Mouse (Mus musculus): ENCODE results near the gene Bik. TPM values are rescaled to one million over a fixed set of nuclear protein-coding genes. Genes with fewer than 3 reads are reported as not detected.
"Not testable (repeated sequence)": the region's sequence is repeated elsewhere in the genome, so short reads cannot be mapped to it uniquely, and the experiment has no call there.

Gene Bik
- total RNA-seq (2021), result not detected

DNA sequence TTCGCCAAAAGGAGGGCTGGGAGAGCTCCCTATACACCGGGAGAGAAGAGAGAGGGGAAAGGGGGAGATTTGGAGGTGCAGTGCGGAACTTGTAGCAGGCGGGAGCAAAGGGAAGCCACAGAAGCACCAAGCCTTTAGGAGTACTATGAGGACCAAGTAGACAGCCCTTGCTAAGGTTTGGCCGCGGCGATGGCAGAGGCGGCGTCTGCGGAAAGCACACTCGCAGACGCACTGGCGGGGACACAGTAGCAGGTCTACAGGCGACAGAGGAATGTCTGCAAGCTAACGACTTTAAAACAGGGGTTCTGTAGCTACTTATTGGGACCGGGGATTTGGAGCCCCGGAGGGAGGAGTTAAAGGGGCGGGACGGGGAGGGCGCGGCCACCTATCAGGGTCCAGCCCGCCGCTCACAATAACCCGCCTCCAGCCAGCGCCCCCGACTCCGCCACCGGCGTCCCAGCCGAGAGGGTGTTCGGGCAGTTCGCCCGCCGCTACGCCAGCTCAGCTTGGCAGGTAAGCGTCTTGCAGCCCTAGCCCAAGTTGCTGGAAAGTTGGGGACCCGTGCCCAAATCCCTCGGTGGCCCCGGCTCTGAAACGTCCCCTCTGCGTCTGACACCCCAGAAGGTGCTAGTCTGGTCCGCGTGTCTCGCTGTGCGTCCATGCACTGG lies at the start of gene Bik:
Gene Bik (plus strand): TSS at position 439 of the 668 bp plus-strand sequence.
- intact Hi-C loops (cut with DNase I), result no loop called here
- DNase-seq (ENCODE audit: low spot score in 2 of 2), result peak in 1 of 2 experiments; percentile 16

DNA sequence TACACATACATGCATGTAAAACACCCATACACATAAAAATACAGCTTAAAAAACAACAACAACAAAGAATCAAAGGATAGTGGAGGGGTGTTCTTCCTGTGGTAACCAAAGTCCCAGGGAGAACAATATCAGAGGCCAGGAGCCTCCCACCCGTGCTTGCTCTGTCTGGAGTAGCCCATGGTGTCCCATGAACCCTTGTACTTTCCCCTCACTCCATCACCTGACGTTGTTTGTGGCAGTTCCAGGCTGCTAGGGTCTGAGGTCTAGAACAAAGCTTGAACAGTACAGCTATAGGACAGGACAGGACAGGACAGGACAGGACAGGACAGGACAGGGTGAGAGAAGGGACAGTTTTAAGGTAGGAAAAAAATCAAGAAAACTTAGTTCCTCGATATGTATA lies 48.6 kb upstream of the Bik start:
- intact Hi-C loops (cut with DNase I), result no loop called here
- DNase-seq (ENCODE audit: low spot score in 2 of 2), result no peak

DNA sequence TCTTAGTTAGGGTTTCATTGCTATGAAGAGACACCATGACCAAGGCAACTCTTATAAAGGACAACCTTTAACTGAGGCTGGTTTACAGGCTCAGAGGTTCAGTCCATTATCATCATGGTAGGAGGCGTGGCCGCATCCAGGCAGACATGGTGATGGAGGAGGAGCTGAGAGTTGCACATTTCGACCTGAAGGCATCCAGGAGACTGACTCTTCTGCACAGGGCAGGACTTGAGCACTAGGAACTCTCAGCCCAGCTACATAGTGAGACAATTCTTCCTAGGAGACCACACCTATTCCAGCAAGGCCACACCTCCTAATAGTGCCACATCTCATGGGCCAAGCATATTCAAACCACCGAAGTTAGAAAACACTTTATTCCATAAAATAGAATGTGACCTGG lies 46.8 kb upstream of the Bik start:
- DNase-seq (ENCODE audit: low spot score in 2 of 2), result no peak
- intact Hi-C loops (cut with DNase I), result no loop called here

DNA sequence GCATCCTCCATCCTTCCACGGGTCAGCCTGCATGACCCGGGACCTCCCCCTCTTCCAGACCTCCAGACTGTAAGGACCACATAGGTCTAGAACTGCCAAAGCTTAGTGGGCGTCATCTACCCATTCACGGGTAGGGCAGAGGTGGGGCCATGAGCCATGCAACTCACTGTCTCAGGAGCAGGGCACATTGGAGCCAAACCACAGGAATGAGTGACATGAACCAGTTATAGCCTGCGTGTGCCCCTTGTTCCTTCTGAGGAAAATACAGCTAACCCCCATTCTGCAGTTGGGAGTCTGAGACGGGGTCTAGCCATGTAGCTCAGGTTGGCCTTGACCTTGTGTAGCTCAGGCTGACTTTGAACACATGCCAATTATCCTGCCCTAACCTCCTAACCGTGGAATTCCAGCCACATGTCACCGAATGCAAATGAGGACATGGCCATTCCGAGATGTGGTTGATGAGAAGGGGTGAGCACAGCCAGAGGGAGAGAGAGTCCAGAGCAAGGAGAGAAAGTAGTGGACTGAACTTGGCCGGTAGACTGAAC lies 45.4 kb upstream of the Bik start:
- DNase-seq (ENCODE audit: low spot score in 2 of 2), result no peak
- intact Hi-C loops (cut with DNase I), result no loop called here

DNA sequence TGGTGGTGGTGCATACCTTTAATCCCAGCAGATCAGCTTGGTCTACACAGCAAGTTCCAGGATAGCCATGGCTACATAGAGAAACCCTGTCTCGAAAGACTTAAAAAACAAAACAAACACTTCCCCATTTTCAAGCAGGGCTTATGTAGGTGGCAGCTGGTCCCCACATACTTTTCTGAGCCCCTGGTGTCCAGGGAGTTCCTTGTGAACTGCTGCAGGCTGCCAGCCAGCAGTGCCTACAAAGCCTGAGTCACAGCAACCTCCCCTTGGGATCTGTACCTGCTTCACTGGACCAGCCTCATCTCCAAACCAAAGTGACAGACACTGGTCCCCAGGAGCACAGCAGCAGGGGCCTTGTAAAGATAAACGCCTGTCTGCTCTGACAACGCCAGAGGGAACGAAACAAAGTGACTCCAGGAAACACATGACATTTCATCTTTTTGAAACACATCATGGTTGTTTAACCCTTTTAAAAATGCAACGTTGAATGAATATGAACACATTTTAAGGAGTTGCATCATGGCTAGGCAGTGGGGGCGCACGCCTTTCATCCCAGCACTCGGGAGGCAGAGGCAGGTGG lies 43.9 kb upstream of the Bik start:
- intact Hi-C loops (cut with DNase I), result no loop called here
- DNase-seq (ENCODE audit: low spot score in 2 of 2), result no peak

DNA sequence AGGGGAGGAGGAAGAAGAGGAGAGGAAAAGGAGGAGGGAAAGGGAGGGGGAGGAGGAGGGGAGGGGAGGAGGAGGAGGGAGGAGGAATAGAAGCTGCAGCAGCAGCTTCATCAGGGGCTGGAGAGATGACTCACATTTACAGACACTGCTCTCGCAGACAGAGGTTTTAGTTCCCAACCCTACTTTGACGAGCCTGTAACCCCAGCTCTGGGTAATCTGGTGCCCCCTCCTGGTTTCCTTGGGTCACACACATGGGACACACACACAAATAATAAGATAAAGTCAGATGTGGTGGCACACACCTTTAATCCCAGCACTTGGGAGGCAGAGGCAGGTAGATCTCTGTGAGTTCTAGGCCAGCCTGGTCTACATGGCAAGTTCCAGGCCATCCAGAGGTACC lies 43.2 kb upstream of the Bik start:
- no peak for DNase-seq (ENCODE audit: low spot score in 2 of 2)
- intact Hi-C loops (cut with DNase I), result no loop called here

DNA sequence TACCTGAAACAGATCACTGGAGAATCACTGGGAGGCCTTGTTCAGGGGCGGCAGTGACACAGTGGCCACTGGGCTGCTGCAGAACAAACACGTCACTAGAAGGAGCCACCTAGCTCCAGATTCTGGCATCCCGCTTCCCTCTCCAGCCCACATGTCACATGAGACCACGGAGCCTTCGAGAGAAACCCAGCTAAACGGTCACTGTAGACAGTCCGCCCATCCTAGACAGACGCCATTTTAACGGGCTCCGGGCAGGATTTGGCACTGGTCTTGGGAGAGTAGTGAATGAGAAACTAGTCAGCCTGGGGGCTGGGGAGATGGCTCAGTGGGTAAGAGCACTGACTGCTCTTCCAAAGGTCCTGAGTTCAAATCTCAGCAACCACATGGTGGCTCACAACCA lies 42.4 kb upstream of the Bik start:
- no peak for DNase-seq (ENCODE audit: low spot score in 2 of 2)
- intact Hi-C loops (cut with DNase I), result no loop called here

DNA sequence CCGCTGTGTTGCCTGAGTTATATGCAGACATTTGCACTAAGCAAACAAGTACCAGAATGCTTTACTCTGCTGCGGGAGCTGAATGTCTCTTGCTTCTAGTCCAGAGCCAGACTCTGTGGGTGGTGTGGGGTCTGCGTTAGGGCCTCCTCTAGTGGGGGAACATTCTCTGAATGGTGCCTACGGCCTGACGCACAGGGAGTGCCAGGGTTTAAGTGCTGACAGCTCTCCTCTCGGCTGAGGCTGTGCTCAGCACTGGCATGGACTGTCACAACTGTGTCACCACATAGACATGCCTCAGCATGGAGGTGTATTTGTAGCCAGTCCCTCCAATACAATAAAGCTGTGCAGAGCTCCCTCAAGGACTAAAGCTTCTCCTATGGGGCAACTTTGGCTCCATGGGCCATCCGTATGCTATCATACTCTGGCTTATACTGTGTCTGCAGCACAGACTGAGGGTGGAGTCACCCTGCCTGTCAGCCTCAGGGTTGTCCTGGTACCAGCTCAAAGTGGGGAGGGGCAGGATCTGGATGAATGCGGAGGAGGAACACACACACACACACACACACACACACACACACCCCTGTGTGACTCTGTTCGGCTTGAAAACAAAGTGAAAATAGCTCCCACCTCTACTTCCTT lies 39.1 kb upstream of the Bik start:
- intact Hi-C loops (cut with DNase I), result no loop called here
- peak; percentile 15 to 59 for DNase-seq (ENCODE audit: low spot score in 2 of 2)

DNA sequence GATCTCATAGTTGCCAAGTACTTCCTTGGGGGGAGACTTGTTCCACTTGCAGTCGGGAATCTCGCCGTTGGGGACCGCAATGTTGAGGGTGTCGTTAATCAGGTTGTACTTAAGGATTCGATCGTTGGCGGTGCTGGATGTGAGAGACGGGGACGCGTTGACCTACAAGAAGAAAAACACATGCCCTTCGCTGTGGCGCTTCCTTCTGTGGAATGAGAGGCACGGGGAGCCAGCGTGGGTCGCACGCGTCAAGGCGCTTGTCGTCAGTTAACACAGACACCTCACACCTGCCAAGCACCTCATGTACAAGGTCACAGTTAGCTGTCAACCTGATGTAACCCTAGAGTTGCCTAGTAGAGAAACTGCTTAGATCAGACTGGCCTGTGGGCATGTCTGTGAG lies 37.2 kb upstream of the Bik start:
- no peak for DNase-seq (ENCODE audit: low spot score in 2 of 2)
- intact Hi-C loops (cut with DNase I), result no loop called here

DNA sequence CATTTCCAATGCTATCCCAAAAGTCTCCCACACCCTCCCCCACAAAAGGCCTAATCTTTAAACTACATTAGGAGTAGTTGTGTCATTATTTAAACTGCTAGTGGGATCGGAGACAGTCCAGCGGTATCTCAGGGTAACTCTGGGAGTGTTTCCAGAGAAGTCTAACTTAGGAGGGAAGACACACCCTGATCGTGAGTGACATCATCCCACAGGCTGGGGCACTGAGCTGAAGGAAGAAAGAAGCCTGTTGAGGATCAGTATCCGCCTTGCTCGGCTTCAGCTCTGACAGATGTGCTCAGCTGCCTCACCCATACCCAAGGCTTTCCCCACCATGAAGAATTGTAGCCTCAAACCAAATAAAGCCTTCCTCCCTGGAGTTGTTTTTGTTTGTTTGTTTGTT lies 34.8 kb upstream of the Bik start:
- DNase-seq (ENCODE audit: low spot score in 2 of 2), result no peak
- intact Hi-C loops (cut with DNase I), result no loop called here

DNA sequence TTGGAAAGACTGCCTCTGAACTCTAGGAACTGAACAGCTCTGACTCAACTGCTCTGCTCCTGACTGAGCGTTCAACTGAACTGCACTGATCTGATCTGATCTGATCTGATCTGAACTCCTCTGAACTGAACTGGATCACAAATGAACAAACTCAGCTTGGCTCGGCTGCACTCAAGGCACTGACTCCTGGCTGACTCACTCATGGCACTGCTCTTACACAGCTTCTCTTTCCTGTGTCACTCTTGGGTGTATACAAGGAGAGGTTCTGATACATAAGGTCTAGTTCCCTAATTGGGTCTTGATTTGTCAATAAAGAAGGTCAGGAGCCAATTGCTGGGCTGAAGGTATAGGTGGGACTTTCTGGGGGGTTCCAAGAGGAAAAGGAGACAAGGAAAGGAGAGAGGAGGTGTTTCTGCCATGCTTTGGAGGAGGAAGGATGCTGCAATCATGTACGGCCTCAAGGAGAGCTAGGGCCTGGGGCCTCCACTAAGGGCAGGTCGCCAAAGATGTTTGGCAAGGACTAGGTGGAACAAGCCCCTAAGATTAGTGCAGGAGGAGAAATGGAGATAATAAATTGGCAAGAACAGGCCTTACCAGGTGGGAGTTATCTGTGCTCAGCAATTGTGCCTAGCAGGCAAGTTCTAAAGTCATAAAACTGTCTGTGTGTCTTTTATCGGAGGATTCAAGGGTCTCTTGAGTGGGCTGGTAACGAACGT lies 32.6 kb upstream of the Bik start:
- intact Hi-C loops (cut with DNase I), result no loop called here

DNA sequence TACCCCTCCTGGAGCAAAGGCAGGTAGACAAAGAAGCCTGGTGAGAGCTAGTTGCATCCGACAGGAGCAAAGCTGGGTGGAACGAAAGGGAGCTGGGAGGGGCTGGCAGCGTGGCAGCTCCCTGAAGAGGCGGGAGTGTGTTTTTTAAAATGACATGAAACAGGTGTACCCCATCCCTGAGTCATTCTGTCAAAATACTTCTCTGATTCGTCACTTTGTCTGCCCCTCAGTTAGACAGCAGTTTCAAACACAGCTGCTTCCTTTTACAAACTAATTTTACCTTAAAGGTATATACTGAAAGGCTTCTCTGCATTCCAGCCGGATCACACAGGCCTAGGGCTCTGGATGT lies 32.1 kb upstream of the Bik start:
- intact Hi-C loops (cut with DNase I), result no loop called here

More for the DNA sequence above, 32.6 kb upstream of the Bik start:
- no peak for DNase-seq (ENCODE audit: low spot score in 2 of 2)

DNA sequence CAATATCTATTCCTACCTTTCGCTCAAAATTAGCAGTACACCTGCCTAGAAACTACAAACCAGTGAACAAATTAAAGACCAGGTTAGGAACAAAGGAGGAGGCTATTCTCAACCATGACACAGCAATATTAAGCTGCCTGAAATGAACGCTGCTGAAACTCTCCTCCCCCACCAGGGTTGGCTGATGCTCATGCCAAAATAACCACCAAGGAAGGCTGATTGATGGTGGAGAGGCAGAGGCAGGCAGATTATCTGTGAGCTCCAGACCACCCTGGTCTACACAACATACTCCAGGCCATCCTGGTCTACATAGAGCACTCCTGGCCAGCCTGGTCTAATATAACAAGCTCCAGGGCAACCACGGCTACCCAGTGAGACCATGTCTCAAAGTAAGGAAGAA lies 31.5 kb upstream of the Bik start:
- DNase-seq (ENCODE audit: low spot score in 2 of 2), result no peak
- intact Hi-C loops (cut with DNase I), result no loop called here

More for the DNA sequence above, 32.1 kb upstream of the Bik start:
- DNase-seq (ENCODE audit: low spot score in 2 of 2), result no peak

DNA sequence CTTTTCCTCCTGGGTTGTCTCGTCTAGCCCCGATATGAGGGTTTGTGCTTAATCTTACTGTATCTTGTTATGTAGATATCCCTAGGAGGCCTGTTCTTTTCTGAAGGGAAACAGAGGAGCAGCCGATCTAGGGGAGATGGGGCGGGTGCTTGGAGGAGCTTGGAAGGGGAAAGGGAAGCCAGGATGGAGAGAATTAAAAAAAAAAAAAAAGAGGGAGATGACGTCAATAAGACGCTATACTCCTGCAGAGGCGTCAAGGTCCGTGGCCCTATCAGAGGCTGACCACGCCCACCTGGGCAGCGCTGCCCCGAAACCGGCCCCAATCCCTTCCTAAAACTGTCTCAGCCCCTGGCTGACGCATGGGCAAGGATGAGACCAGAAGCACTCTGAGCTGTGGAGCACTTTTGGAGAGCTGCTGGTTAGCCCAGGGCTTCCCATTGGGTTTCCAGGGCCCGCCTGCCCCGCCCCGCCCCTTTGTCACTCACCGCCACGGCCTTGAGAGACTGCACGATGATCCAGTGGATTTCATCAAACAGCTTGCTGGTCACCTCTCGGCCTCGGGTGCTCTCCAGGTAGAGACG lies 30.8 kb upstream of the Bik start:
- intact Hi-C loops (cut with DNase I), result no loop called here
- no peak for DNase-seq (ENCODE audit: low spot score in 2 of 2)

DNA sequence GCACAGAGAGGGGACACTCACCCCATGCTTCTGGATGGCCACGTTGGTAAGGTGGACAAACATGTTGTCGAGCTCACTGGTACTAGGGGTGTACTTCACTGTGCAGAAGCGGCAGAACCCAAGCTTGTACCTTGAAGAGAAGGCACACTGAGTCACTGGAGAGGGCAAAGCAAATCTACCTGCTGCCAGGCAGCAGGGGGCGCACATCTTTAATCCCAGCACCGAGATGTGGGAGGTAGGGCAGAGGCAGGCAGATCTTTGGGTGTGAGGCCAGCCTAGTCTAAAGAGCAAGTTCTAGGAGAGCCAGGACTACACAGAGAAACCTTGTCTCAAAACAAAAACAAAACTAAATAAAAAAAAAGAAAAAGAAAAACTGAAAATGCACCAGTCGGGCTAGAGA lies 29.4 kb upstream of the Bik start:
- no peak for DNase-seq (ENCODE audit: low spot score in 2 of 2)
- intact Hi-C loops (cut with DNase I), result no loop called here

DNA sequence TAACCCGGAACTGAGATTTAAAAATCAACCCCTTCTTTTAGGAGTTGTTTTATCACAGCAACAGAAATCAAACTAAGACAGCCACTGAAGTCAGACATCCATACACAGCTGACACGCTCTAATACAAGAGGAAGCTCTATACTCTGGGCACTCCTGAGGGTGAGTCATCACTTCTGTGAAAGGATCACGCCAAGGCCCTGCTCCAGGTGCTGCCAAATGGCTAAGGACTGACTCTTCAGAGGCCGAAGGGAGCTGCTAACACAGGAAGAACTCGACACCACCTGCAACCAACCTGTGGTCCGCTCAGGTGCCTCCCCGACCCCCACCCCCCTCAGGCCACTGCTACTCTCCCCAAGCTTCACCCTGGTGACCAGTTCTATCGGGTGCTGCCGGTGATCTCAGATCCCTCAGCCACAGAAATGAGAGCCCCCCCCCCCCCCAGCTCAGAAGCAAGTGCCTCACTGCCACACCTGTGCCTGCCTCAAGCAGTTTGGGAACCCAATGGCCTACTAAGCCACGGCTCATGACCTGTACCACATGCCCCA lies 27.4 kb upstream of the Bik start:
- intact Hi-C loops (cut with DNase I), result no loop called here
- DNase-seq (ENCODE audit: low spot score in 2 of 2), result no peak

DNA sequence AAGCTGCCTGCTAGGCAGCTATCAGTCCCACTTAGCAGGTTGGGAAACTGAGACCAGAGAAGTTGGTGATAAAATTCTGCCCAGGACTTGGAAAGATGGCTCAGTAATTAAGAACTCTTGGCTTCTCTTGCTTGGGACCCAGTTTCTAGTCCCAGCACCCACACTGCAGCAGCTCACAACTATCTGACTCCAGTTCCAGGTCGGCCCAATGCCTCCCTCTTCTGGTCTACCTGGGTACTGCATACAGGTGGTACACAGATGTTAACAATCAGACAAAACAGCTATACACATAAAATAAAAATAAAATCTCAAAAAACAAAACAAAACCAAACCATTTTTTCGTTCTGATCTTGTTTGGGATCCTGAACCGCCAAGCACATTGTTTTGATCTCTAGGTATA lies 26.3 kb upstream of the Bik start:
- DNase-seq (ENCODE audit: low spot score in 2 of 2), result no peak
- intact Hi-C loops (cut with DNase I), result no loop called here

DNA sequence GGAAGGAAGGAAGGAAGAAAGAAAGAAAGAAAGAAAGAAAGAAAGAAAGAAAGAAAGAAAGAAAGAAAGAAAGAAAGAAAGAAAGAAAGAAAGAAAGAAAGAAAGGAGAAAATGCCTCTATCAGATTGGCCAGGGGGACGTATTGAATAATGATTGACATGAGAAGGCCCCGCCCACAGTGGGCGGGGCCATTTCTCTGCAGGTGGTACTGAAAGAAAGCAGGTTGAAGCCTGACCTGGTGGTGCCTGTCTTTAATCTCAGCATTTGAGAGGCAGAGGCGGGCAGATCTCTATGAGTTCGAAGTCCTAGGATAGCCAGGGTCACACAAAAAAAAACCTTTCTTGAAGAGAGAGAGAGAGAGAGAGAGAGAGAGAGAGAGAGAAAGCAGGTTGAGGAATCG lies 25.2 kb upstream of the Bik start:
- DNase-seq (ENCODE audit: low spot score in 2 of 2); intact Hi-C loops (cut with DNase I): not testable (repeated sequence)

DNA sequence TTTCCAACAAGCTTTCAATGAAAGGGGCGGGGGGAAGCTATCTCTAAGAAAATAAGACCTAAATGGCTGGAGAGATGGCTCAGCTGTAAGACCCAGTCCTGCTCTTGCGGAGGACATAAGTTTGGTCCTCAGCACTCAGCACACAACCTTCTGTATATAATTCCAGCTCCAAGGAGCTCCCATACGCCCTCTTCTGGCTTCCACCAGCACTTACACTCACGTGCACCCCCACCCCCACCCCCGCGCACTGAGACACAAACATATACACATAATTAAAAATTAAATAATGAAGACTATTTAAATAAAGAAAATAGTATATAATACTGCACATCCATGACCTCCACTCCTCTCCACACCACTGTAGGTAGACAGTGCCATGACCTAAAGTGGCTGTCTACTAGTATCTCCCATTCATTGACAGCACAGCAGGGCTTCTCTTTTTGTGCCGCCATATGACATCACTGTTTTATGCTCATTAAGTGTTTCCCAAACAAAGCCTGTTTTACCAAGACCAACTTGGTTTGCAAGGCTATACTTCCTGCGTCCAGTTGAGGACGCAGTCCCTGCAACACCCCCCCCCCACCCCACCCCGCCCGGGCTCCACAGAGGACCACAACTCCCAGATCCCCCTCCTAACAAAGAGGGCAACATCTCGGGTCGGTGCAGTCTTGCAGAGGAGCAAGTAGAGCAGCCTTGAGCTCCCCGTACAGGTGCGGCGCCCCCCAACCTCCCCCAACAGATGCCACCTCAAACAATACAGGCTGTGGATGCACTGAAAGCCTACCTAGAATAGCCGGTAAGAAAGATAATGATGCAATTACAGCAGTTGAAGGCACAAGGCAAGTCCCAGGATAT lies 16.5 kb upstream of the Bik start:
- intact Hi-C loops (cut with DNase I), result loop anchor here (5.0 to 10.0 kb wide), 4 partner anchors 128 to 1235 kb away; partner anchors contain the start of gene Sept3
- no peak for DNase-seq (ENCODE audit: low spot score in 2 of 2)
